Mouse (Mus musculus) midbrain, embryonic 12.5 days (tissue): Measurements from ENCODE around the gene Rnaseh1. TPM values are rescaled to one million over a fixed set of nuclear protein-coding genes. Genes with fewer than 3 reads are reported as not detected.

ENCODE experiments used
- ATAC-seq: fragments of 200-750 bp; cut with Nextera tagmentation; 2 replicates; pipeline ENCODE4 v1.8.0; 2017; ENCODE audit warnings: low read depth, moderate TSS enrichment, moderate library complexity; ENCODE audit not compliant: low FRiP score
- H3K27ac ChIP-seq: fragments of 300-500 bp; sonication (generic); replicated peaks from 2 replicates; pipeline ENCODE4 v1.5.1; 2016; ENCODE audit warnings: mild to moderate bottlenecking
- H3K27me3 ChIP-seq: fragments of 300-500 bp; sonication (generic); 2 replicates; pipeline ENCODE4 v1.6.1; 2016; ENCODE audit warnings: mild to moderate bottlenecking
- H3K36me3 ChIP-seq: fragments of 300-500 bp; sonication (generic); 2 replicates; pipeline ENCODE4 v1.6.1; 2016
- H3K4me1 ChIP-seq: fragments of 300-500 bp; sonication (generic); 2 replicates; pipeline ENCODE4 v1.6.1; 2016
- H3K4me2 ChIP-seq: fragments of 300-500 bp; sonication (generic); replicated peaks from 2 replicates; pipeline ENCODE4 v1.6.1; 2016; ENCODE audit warnings: mild to moderate bottlenecking, moderate library complexity
- H3K4me3 ChIP-seq: fragments of 300-500 bp; sonication (generic); 2 replicates; pipeline ENCODE4 v1.5.1; 2016; ENCODE audit warnings: mild to moderate bottlenecking
- H3K9ac ChIP-seq: fragments of 300-500 bp; sonication (generic); replicated peaks from 2 replicates; pipeline ENCODE4 v1.6.1; 2016; ENCODE audit warnings: mild to moderate bottlenecking, moderate library complexity
- H3K9me3 ChIP-seq: fragments of 300-500 bp; sonication (generic); 2 replicates; pipeline ENCODE4 v1.6.1; 2016; ENCODE audit warnings: mild to moderate bottlenecking
- WGBS: fragments of 180-500 bp; shearing (Covaris S2); methylation state at CpG from one replicate; pipeline ENCODE4 v1.1.7; 2016; 5-methylcytosine and 5-hydroxymethylcytosine counted together
- polyA plus RNA-seq: library from polyadenylated mRNA; unstranded; fragments of >200 nt; fragmentation: Nextera tagmentation; extraction: Ambion mirVana; gene quantifications from 2 replicates; pipeline ENCODE4 v1.2.1, GENCODE M21; 2016

The Rnaseh1 gene
- polyA plus RNA-seq, 1 experiment from 2014 or later = 31.1 TPM

DNA sequence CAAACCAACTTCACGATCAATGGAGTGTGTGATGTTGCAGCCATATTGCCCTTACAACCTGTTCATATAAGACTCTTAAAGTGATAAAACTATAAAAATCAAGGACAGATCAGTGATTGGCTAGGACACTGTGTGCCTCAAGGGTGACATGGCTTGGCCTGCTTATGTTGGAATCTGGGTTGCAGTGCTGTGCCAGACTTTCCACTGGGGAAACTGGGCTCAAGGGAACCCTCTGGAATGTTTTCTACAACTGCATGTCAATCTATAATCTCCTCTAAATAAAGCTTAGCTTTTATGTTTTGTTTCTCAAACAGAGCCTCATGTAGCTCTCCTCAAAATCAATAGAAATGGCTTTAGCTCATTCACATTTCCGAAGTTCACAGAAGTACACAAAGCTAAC lies 25.2 kb upstream of the Rnaseh1 start:
- no peaks in the 10 kb centered on the region for H3K9me3 ChIP-seq
- peaks cover 8% of the 10 kb centered on the region; the same call in 1 of the 2 replicates for H3K4me1 ChIP-seq
- no peak for ATAC-seq
- 88% methylated on average over 2 of the region's 2 CpGs for WGBS
- H3K27me3 ChIP-seq = no peaks in the 10 kb centered on the region
- no peak overlapping the region for H3K9ac ChIP-seq
- no peak overlapping the region for H3K27ac ChIP-seq
- no peak overlapping the region for H3K4me2 ChIP-seq
- no peak overlapping the region for H3K4me3 ChIP-seq
- peaks cover 12% of the 10 kb centered on the region for H3K36me3 ChIP-seq

DNA sequence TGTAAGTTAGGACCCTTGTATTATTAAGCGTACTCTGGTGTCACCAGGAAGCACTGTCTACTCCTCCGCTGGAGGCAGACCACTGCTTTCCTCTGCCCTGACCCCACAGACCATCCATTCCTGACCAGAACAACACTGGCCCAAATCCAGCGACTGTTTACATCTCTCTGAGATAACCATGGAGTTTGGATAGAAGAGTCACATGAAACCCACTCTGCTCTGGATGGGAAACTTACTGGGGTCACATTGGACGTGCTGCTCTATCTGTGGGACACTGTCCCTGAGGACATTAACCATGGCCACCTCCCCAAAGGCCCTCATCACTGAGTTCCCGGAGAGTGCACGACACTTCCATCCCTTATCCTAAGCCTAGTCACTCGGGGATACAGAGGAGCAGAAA lies 24.0 kb upstream of the Rnaseh1 start:
- Histone ChIP-seq H3K4me2 (no peak overlapping the region), H3K9me3 (no peaks in the 10 kb centered on the region), H3K27ac (no peak overlapping the region), H3K9ac (no peak overlapping the region), H3K4me1 (peaks cover 8% of the 10 kb centered on the region; the same call in 1 of the 2 replicates), H3K27me3 (no peaks in the 10 kb centered on the region), H3K36me3 (peaks cover 24% of the 10 kb centered on the region), H3K4me3 (no peak overlapping the region)
- ATAC-seq = no peak
- 89% methylated on average over 7 of the region's 7 CpGs for WGBS

DNA sequence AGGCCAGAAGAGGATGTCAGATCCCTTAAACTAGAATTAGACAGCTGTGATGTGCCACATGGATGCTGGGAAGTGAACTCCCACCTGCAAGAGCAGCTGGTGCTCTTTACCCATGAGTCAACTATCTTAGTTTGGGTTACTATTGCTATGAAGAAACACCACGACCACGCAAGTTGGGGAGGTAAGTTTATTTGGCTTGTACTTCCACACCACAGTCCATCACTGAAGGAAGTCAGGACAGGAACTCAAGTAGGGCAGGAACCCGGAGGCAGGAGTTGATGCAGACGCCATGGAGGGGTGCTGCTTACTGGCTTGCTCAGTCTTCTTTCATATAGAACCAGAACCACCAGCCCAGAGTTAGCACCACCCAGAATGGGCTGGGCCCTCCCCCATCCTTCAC lies 22.3 kb upstream of the Rnaseh1 start:
- Histone ChIP-seq H3K9ac (no peak overlapping the region), H3K27ac (no peak overlapping the region), H3K4me1 (no peaks in the 10 kb centered on the region), H3K27me3 (no peaks in the 10 kb centered on the region), H3K9me3 (no peaks in the 10 kb centered on the region), H3K4me3 (no peak overlapping the region), H3K4me2 (no peak overlapping the region), H3K36me3 (peaks cover 41% of the 10 kb centered on the region)
- 74% methylated on average over 4 of the region's 4 CpGs for WGBS
- no peak for ATAC-seq

DNA sequence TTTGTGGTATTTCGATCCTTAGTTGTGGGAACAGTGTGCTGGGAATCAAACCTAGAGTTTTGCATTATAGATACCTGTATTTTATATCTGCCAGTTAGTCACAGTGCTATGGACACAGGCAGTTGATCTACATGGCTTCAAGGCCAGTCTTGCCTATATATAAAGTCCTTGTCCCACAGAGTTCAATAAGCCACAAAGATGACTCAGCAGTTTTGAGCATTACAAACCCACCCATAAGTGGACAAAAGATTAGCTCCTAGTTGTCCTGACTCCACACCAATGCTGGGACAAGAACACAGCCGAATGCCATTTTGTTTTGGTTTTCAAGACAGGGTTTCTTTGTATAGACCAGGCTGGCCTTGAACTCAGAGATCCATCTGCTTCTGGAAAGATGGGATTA lies 21.0 kb upstream of the Rnaseh1 start:
- no peak overlapping the region for H3K4me3 ChIP-seq
- no peak overlapping the region for H3K4me2 ChIP-seq
- peaks cover 4% of the 10 kb centered on the region; the same call in 1 of the 2 replicates for H3K4me1 ChIP-seq
- H3K9me3 ChIP-seq = no peaks in the 10 kb centered on the region
- no peak overlapping the region for H3K9ac ChIP-seq
- no peak for ATAC-seq
- 95% methylated on average over 2 of the region's 2 CpGs for WGBS
- H3K27ac ChIP-seq = no peak overlapping the region
- H3K36me3 ChIP-seq = peaks cover 54% of the 10 kb centered on the region
- H3K27me3 ChIP-seq = no peaks in the 10 kb centered on the region

DNA sequence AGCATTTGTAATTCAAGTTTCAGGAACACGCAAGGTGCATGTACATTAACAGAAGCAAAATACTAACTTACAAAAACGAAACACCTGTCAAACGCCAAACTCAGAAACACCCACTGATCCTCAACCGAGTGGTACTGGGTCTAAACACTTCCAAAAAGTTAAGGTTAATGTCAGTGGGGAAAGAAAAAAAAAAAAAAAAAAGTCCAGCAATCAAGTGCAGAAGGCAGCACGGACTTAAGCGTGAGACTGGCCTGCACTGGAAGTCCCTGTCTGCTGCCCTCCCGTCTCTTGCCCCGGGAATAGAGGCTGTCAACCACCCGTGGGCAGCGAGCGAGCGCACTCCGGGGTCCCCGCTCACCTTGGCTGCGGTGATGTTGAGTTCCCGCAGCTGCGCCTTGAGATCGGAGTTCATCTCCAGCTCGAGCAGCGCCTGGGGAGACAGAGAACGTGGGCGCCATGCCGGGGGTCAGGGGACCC lies 14.3 kb upstream of the Rnaseh1 start:
- 2% methylated on average over 23 of the region's 23 CpGs for WGBS
- H3K36me3 ChIP-seq = peaks cover 45% of the 10 kb centered on the region
- H3K9me3 ChIP-seq = no peaks in the 10 kb centered on the region
- peak overlapping the region; percentile 99 for H3K9ac ChIP-seq
- H3K4me3 ChIP-seq = peak overlapping the region; percentile 89
- peak overlapping the region; percentile 76 for H3K4me2 ChIP-seq
- 0 out of 2 replicates have a peak, but pooled peaks have one; percentile 14 for ATAC-seq
- peak overlapping the region; percentile 89 for H3K27ac ChIP-seq
- no peaks in the 10 kb centered on the region for H3K27me3 ChIP-seq
- peaks cover 14% of the 10 kb centered on the region for H3K4me1 ChIP-seq

DNA sequence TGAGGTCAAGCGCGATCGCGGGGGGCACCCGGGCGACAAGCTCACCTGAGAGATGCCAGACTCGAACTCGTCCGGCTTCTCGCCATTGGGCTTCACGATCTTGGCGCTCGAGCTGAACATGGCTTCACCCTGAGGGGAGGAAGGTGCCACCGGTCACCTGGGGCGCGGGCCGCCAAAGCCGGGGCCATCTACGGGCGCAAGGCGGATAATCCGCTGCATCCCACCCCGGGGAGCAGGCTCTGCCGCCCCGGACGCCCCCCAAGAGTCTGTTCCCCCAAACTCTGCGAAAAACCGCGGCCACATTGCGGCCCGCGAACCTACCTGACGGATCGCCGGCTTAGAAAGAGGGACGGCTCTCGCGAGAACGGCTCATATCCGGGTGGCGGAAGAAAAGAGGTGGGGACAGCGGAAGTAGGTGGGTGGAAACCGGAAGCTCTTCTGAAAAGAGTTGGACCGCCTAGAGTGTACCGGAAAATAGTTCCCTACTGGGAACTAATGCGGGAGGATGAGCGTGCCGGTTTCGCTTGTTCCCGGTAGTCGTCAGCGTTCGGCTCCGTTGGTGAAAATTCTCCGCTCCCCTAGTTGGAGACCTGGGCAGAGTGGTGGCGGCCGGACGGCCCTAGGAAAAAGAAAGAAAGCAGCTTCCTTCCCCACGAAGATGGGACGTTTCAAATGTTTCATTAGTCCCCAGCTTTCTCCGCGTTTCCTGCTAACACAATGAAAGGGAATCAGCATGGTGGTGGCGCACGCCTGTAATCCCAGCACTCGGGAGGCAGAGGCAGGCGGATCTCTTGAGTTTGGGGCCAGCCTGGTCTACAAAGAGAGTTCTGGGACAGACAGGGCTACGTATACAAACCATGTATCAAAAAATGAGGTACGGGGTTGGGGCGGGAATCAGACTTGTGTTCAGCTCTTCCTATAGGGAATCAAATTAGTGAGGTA lies 13.6 kb upstream of the Rnaseh1 start, which contains the start of gene Rps7:
Rps7 (minus strand) TSS at position 419 of the 942 bp plus-strand sequence.
- H3K27ac ChIP-seq = peak within 1 kb of the TSS; percentile 89
- 7% methylated on average over 69 of the region's 69 CpGs for WGBS
- H3K4me2 ChIP-seq = peak within 1 kb of the TSS; percentile 76
- peak within 1 kb of the TSS; percentile 89 for H3K4me3 ChIP-seq
- peaks cover 14% of the 10 kb centered on the region for H3K4me1 ChIP-seq
- H3K9me3 ChIP-seq = no peaks in the 10 kb centered on the region
- H3K9ac ChIP-seq = peak within 1 kb of the TSS; percentile 99
- H3K27me3 ChIP-seq = no peaks in the 10 kb centered on the region
- ATAC-seq = peak; percentile 97
- peaks cover 38% of the 10 kb centered on the region for H3K36me3 ChIP-seq

DNA sequence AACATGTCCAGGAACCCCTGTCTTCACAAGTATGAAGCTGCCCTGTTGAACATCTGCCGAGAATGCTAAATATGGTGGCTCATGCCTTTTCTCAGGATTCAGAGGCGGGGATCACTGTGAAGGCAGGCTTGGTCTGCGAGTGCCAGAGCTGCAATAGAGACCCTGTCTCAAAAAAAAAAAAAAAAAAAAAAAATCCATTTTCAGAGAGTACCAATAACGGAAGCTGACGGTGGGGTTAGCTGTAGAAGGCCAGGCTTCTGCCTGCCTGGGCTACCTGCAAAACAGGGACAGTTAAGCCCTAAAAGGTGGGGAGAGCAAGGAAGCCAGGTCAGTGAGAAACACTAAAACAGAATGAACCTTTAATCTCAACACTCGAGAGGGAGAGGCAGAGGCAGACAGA lies 12.9 kb upstream of the Rnaseh1 start:
- Histone ChIP-seq H3K4me1 (peaks cover 14% of the 10 kb centered on the region), H3K4me2 (peak overlapping the region; percentile 76), H3K27ac (no peak overlapping the region), H3K36me3 (peaks cover 31% of the 10 kb centered on the region), H3K9me3 (no peaks in the 10 kb centered on the region), H3K4me3 (peak overlapping the region; percentile 89), H3K9ac (no peak overlapping the region), H3K27me3 (no peaks in the 10 kb centered on the region)
- no peak for ATAC-seq
- 89% methylated on average over 6 of the region's 6 CpGs for WGBS

DNA sequence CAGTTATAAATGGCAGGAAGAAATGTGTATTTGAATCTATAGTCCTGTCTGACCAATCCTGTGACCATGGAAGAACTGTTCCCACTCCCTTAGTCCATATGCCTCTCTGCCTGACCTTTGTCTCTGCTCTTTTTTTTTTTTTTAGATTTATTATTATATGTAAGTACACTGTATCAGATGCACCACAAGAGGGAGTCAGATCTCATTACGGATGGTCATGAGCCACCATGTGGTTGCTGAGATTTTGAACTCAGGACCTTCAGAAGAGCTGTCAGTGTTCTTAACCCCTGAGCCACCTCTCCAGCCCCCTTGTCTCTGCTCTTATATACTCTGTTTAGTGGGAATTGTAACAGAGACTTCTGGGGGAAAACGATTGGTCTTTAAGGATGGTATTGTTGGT lies 10.6 kb upstream of the Rnaseh1 start:
- H3K27ac ChIP-seq = no peak overlapping the region
- H3K4me1 ChIP-seq = peaks cover 10% of the 10 kb centered on the region
- no peak for ATAC-seq
- H3K9me3 ChIP-seq = no peaks in the 10 kb centered on the region
- no peak overlapping the region for H3K4me3 ChIP-seq
- H3K27me3 ChIP-seq = 0 out of 2 replicates have a peak, but pooled peaks cover 8% of the 10 kb centered on the region
- peaks cover 8% of the 10 kb centered on the region for H3K36me3 ChIP-seq
- no peak overlapping the region for H3K9ac ChIP-seq
- WGBS = 74% methylated on average over 2 of the region's 2 CpGs
- H3K4me2 ChIP-seq = no peak overlapping the region

DNA sequence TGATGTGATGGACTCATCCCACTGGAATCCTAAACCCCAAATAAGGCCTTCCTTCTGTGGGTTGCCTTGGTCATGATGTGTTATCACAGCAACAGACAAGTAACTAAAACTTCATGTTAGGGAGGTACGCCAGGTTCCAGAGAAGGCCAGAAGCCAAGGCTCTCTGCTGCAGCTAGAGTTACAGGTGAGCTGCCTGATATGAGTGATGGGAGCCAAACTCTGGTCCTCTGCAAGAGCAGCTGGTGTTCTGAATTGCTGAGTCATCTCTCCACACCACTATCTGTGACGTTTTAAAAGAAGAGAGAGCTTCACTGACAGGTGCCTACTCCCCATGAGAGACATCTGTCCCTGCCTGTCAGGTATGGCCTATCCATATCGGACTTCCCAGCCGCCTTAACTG lies 13.2 kb downstream of the Rnaseh1 start:
- Histone ChIP-seq H3K4me1 (no peaks in the 10 kb centered on the region; the same call in 1 of the 2 replicates), H3K27ac (no peak overlapping the region), H3K9me3 (no peaks in the 10 kb centered on the region), H3K4me3 (no peak overlapping the region), H3K9ac (no peak overlapping the region), H3K4me2 (no peak overlapping the region), H3K36me3 (peaks cover 32% of the 10 kb centered on the region), H3K27me3 (no peaks in the 10 kb centered on the region)
- ATAC-seq = no peak
- WGBS = 93% methylated on average over 4 of the region's 4 CpGs

DNA sequence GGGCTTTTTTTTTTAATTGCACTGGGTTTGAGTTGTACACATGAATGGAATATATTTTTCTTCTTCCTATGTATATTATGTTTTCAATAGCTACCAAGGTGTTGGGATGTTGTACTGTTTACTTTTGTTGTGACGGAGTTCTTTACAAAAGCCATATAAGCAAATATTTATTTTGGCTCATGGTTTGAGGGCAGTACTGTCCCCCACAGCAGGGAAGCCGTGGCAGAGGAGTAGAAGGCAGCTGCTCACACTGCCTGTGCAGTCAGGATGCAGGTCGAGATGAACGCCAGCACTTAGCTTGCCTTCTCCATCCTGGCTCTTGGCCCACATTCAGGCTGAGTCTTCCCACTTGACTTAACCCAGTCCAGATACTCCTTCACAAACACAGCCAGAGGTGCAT lies 17.3 kb downstream of the Rnaseh1 start:
- Histone ChIP-seq H3K4me2 (no peak overlapping the region), H3K27ac (no peak overlapping the region), H3K9ac (no peak overlapping the region), H3K4me1 (no peaks in the 10 kb centered on the region; the same call in 1 of the 2 replicates), H3K4me3 (no peak overlapping the region), H3K9me3 (no peaks in the 10 kb centered on the region), H3K36me3 (no peaks in the 10 kb centered on the region; the same call in 1 of the 2 replicates), H3K27me3 (no peaks in the 10 kb centered on the region)
- ATAC-seq = no peak
- 81% methylated on average over 4 of the region's 4 CpGs for WGBS

DNA sequence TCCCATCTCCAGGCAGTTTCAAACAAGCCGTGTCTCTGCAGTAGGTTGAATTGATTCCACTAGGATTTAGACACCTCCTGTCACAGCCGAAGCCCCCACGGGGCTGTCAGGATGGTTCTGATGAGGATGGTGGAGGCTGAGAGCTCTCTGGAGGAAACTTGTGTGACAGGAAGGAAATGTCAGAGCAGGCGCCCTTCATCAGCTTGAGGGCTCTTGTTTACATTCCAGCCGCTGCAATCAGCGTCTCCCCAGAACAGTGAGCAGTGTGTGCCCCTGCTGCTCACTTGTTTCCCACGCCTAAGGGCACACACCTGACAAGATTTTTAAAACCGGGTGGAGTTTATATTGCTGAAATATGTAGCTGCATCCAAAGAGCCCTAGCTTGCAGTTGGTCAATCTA lies 17.9 kb downstream of the Rnaseh1 start:
- no peaks in the 10 kb centered on the region for H3K9me3 ChIP-seq
- ATAC-seq = no peak
- no peaks in the 10 kb centered on the region for H3K27me3 ChIP-seq
- no peak overlapping the region for H3K4me2 ChIP-seq
- no peak overlapping the region for H3K9ac ChIP-seq
- H3K36me3 ChIP-seq = no peaks in the 10 kb centered on the region; the same call in 1 of the 2 replicates
- H3K4me3 ChIP-seq = no peak overlapping the region
- H3K27ac ChIP-seq = no peak overlapping the region
- no peaks in the 10 kb centered on the region; the same call in 1 of the 2 replicates for H3K4me1 ChIP-seq
- WGBS = 58% methylated on average over 8 of the region's 8 CpGs

DNA sequence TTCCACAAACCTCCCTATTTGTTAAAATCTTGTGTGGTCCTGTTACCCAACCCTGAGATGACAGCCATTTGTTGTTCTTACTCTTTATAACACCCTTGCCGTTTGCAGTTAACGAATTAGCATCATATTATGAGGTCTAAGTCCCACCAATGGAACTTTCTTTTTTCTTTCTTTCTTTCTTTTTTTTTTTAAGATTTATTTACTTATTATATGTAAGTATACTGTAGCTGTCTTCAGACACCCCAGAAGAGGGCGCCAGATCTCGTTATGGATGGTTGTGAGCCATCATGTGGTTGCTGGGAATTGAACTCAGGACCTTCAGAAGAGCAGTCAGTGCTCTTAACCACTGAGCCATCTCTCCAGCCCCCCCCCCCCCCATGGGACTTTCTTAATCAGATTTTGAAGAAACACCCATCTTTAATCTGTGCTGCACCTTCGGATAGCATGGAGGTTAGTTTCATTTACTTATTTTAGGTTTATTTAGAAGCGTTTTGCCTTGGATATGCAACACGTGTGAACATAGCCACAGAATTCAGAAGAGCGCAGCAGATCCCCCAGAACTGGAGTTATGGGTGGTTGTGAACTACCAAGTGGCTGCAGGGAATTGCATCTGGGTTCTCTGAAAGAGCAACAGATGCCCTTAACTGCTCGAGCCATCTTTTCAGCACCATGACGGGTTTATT lies 24.8 kb downstream of the Rnaseh1 start:
- H3K9me3 ChIP-seq = no peaks in the 10 kb centered on the region
- whole genome bisulfite sequencing = 88% methylated on average over 10 of the region's 10 CpGs
- H3K4me3 ChIP-seq = no peak overlapping the region
- H3K9ac ChIP-seq = no peak overlapping the region
- H3K4me2 ChIP-seq = no peak overlapping the region
- ATAC-seq = no peak
- H3K27ac ChIP-seq = no peak overlapping the region
- no peaks in the 10 kb centered on the region for H3K27me3 ChIP-seq
- peaks cover 6% of the 10 kb centered on the region; the same call in 1 of the 2 replicates for H3K36me3 ChIP-seq
- peaks cover 10% of the 10 kb centered on the region for H3K4me1 ChIP-seq
